In the genomic region with DNA sequence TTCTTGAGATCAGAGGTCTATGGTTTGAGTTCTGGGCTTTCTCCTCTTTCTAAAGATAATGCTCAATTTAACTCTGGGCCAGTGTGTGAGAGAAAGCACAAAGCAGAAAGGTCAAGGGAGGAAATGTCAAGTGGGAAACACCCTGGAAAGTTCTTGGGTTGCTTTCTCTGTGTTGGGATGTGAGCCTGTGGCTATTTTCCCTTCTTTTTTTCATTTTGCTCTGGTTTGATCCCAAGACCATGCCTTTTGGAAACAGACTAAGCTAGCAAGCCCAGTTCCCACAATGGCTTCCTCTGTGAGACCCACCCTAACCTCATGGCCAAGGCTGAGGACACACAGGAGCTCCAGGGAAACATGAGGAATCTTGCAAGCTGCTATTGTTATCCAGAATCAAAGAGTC, we compare ENCODE assay signal across 30 mouse cellular contexts.
DNase-seq lines count a peak whose midpoint lies in the region; ATAC-seq and TF ChIP-seq lines count a peak whose summit lies in the region.
"Had no signal": no experiment of that assay in that cellular context is flagged by ENCODE, and none has a peak within 500 bp of the region (broad histone marks: within the 10 kb centered on the region; RNA-seq: fewer than 3 reads in every experiment).

No protein-coding gene starts in this region.

- H3K4me1 ChIP-seq in heart, embryonic 12.5 days (replicated peaks) = 0 out of 2 replicates have a peak, but pooled peaks cover 2% of the 10 kb centered on the region
- no peaks in the 10 kb centered on the region for H3K4me1 ChIP-seq in heart, embryonic 11.5 days (ENCODE audit: control insufficient read depth, insufficient read depth, low read length)
- H3K4me1 ChIP-seq: heart, embryonic 15.5 days; hindbrain, embryonic 13.5 days; intestine, embryonic 15.5 days had no signal

- no peak overlapping the region for H3K4me2 ChIP-seq in heart, embryonic 12.5 days
- no peak overlapping the region for H3K4me2 ChIP-seq in heart, embryonic 11.5 days
- H3K4me2 ChIP-seq: embryonic facial prominence, embryonic 12.5 days; embryonic facial prominence, embryonic 15.5 days; heart, embryonic 15.5 days; hindbrain, embryonic 13.5 days; intestine, embryonic 15.5 days had no signal

- peak; percentile 33 for DNase-seq in gastrocnemius, adult 2 months
- no peak for DNase-seq in gastrocnemius, adult 8-10 months (ENCODE audit: low spot score in 2 of 2)
- peak; percentile 20 to 31 for DNase-seq in heart, adult 18-20 months
- peak; percentile 7 for DNase-seq in heart, postnatal 25 days (ENCODE audit: low spot score)
- DNase-seq in skeletal muscle tissue, adult 2 months (ENCODE audit: low read depth, low spot score) = peak; percentile 47
- DNase-seq: adrenal gland, adult 2 months; adrenal gland, postnatal 14 days; B cell, adult 2 months; cerebellum, adult 11 months; cerebellum, adult 2 months; cerebellum, adult 9-11 months; cerebellum, postnatal 25 days; forebrain, postnatal 0 days; heart, postnatal 10 days; kidney, adult 11 months; kidney, adult 8-10 months had no signal

- H3K9me3 ChIP-seq in heart, embryonic 12.5 days (replicated peaks) = no peaks in the 10 kb centered on the region
- H3K9me3 ChIP-seq in heart, embryonic 11.5 days (replicated peaks; ENCODE audit: control insufficient read depth, low read length) = no peaks in the 10 kb centered on the region
- H3K9me3 ChIP-seq: embryonic facial prominence, embryonic 12.5 days; embryonic facial prominence, embryonic 15.5 days; G1E; heart, embryonic 15.5 days; hindbrain, embryonic 10.5 days; hindbrain, embryonic 13.5 days; intestine, embryonic 15.5 days had no signal

- no peak overlapping the region for H3K27ac ChIP-seq in gastrocnemius, adult 2 months
- H3K27ac ChIP-seq in heart, embryonic 12.5 days (ENCODE audit: poor library complexity, severe bottlenecking) = no peak overlapping the region
- no peak overlapping the region for H3K27ac ChIP-seq in heart, embryonic 11.5 days (ENCODE audit: low read depth, low read length)
- H3K27ac ChIP-seq: embryonic facial prominence, embryonic 15.5 days; heart, adult 2 months; heart, embryonic 15.5 days; hindbrain, embryonic 10.5 days; hindbrain, embryonic 13.5 days; intestine, embryonic 15.5 days had no signal

- no peaks in the 10 kb centered on the region for H3K27me3 ChIP-seq in heart, embryonic 12.5 days (replicated peaks)
- no peaks in the 10 kb centered on the region for H3K27me3 ChIP-seq in heart, embryonic 11.5 days (ENCODE audit: control insufficient read depth, insufficient read depth, low read length)
- H3K27me3 ChIP-seq: CH12.LX; embryonic facial prominence, embryonic 12.5 days; embryonic facial prominence, embryonic 15.5 days; heart, embryonic 15.5 days; intestine, embryonic 15.5 days; Patski had no signal

- H3K9ac ChIP-seq in heart, embryonic 12.5 days = no peak overlapping the region
- H3K9ac ChIP-seq in heart, embryonic 11.5 days (ENCODE audit: low read depth, low read length) = no peak overlapping the region
- H3K9ac ChIP-seq: embryonic facial prominence, embryonic 12.5 days; embryonic facial prominence, embryonic 15.5 days; forebrain, postnatal 0 days; heart, embryonic 15.5 days; hindbrain, embryonic 13.5 days; intestine, embryonic 15.5 days had no signal

- ATAC-seq in heart, embryonic 12.5 days (ENCODE audit: insufficient number of reproducible peaks, low FRiP score) = no peak
- no peak for ATAC-seq in heart, embryonic 11.5 days (replicated peaks; ENCODE audit: insufficient number of reproducible peaks, low FRiP score, low TSS enrichment)
- ATAC-seq: forebrain, embryonic 14.5 days; forebrain, postnatal 0 days; hindbrain, embryonic 16.5 days; intestine, embryonic 15.5 days; Patski had no signal

- intact Hi-C loops in gastrocnemius, adult 2 months (cut with DNase I) = no loop called here
- intact Hi-C loops in heart, postnatal 25 days (cut with DNase I) = no loop called here

- H3K36me3 ChIP-seq in heart, embryonic 12.5 days = no peaks in the 10 kb centered on the region
- H3K36me3 ChIP-seq in heart, embryonic 11.5 days (ENCODE audit: control insufficient read depth, insufficient read depth, low read length) = no peaks in the 10 kb centered on the region
- H3K36me3 ChIP-seq: embryonic facial prominence, embryonic 12.5 days; embryonic facial prominence, embryonic 15.5 days; G1E; heart, embryonic 15.5 days; hindbrain, embryonic 10.5 days; hindbrain, embryonic 13.5 days; intestine, embryonic 15.5 days had no signal

- no peak overlapping the region for H3K4me3 ChIP-seq in gastrocnemius, adult 2 months
- H3K4me3 ChIP-seq in heart, embryonic 12.5 days = no peak overlapping the region
- no peak overlapping the region for H3K4me3 ChIP-seq in heart, embryonic 11.5 days (ENCODE audit: low read depth, low read length)
- H3K4me3 ChIP-seq: embryonic facial prominence, embryonic 12.5 days; embryonic facial prominence, embryonic 15.5 days; heart, adult 2 months; heart, embryonic 15.5 days; hindbrain, embryonic 10.5 days; hindbrain, embryonic 13.5 days; intestine, embryonic 15.5 days had no signal

- TF ChIP-seq CTCF in gastrocnemius, adult 2 months (IDR thresholded peaks at IDR 0.05) = no peak

Comparison
In these comparisons a context has a peak if more than half of its experiments do, and no peak if none do; other contexts are left out.
1. DNase-seq: peak in gastrocnemius, adult 2 months (single experiment), heart, adult 18-20 months (2 of 2), heart, postnatal 25 days (single experiment) and skeletal muscle tissue, adult 2 months (single experiment); none in gastrocnemius, adult 8-10 months (0 of 2).